Mouse (Mus musculus) cerebellum, adult 11-12 months (tissue): ENCODE measurements around the gene Ints5.
A peak's percentile ranks its signal among the peaks of the same experiment; 100 is the strongest.

ENCODE experiments used
- DNase-seq: peaks from one replicate; pipeline ENCODE4 v3.0.0; 2022

Gene Ints5

GRCm38 (mm10) chr19:8929224-8930088 is 36.7 kb downstream of the Ints5 start, which contains the start of the genes Rom1 and Eml3:
Gene Rom1 (minus strand): TSS chr19:8929356.
Gene Eml3 (plus strand): TSS chr19:8929552.
- DNase-seq, result peak; percentile 87

GRCm38 (mm10) chr19:8930117-8930516 is 37.3 kb downstream of the Ints5 start:
- DNase-seq, result no peak

- no peak for DNase-seq
Observed at GRCm38 (mm10) chr19:8930771-8931170, 38.0 kb downstream of the Ints5 start.

- DNase-seq, result no peak
Observed at GRCm38 (mm10) chr19:8936736-8937135, 43.9 kb downstream of the Ints5 start.

GRCm38 (mm10) chr19:8940526-8941133 is 47.8 kb downstream of the Ints5 start:
- DNase-seq, result peak; percentile 73

GRCm38 (mm10) chr19:8941136-8941514 is 48.3 kb downstream of the Ints5 start:
- peak; percentile 69 for DNase-seq

- peak; percentile 97 for DNase-seq
Observed at GRCm38 (mm10) chr19:8941515-8942217, 48.9 kb downstream of the Ints5 start, which contains the start of gene Mta2. Gene Mta2 (plus strand): TSS chr19:8941875.

- DNase-seq, result no peak
Observed at GRCm38 (mm10) chr19:8942276-8942964, 49.6 kb downstream of the Ints5 start.

GRCm38 (mm10) chr19:8943047-8943446 is 50.2 kb downstream of the Ints5 start:
- DNase-seq, result no peak

- no peak for DNase-seq
Observed at GRCm38 (mm10) chr19:8944062-8944461, 51.3 kb downstream of the Ints5 start.

GRCm38 (mm10) chr19:8944750-8945149 is 51.9 kb downstream of the Ints5 start:
- no peak for DNase-seq

GRCm38 (mm10) chr19:8945251-8945650 is 52.4 kb downstream of the Ints5 start:
- no peak for DNase-seq

- DNase-seq, result no peak
Observed at GRCm38 (mm10) chr19:8946929-8947328, 54.1 kb downstream of the Ints5 start.
